Mouse (Mus musculus): ENCODE results near the gene Acin1. TPM values are rescaled to one million over a fixed set of nuclear protein-coding genes. Genes with fewer than 3 reads are reported as not detected.

The Acin1 gene
- polyA plus RNA-seq, 1 experiment from 2014 or later = 145 TPM

DNA sequence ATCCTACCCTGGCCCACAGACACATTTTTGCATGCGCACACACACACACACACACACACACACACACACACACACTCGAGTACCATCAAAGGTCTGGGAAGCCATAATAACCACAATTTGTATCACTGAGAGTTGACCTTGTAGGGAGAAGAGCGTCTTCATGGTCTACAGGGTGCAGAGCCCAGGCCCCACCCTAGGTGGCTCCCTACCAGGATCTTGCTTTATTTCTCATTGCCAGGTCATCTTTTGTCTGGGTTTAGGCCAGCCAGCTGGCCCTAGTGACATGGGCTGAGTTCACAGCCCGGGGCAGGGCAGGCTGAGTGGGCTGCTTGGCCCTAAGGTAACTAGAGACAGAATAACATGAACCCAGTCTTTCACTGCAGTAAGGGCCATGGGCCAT lies 52.5 kb downstream of the Acin1 start:
- H3K27ac ChIP-seq (ENCODE audit: low read length) = no peak overlapping the region
- H3K36me3 ChIP-seq (ENCODE audit: control insufficient read depth, insufficient read depth, low read length) = peaks cover 43% of the 10 kb centered on the region
- H3K9me3 ChIP-seq (ENCODE audit: control insufficient read depth, low read depth, low read length) = no peaks in the 10 kb centered on the region
- no peak for ATAC-seq (ENCODE audit: insufficient number of reproducible peaks, insufficient read depth, low FRiP score, low read depth)
- H3K4me2 ChIP-seq (replicated peaks; ENCODE audit: low read depth, low read length) = no peak overlapping the region
- 80% methylated on average over 4 of the region's 4 CpGs for WGBS
- no peak overlapping the region for H3K9ac ChIP-seq (replicated peaks; ENCODE audit: low read depth, low read length)
- H3K4me1 ChIP-seq (ENCODE audit: control insufficient read depth, insufficient read depth, low read length) = peaks cover under 1% of the 10 kb centered on the region; the same call in 1 of the 2 replicates
- H3K27me3 ChIP-seq (ENCODE audit: control insufficient read depth, insufficient read depth, low read length) = no peaks in the 10 kb centered on the region
- no peak overlapping the region for H3K4me3 ChIP-seq (ENCODE audit: low read depth, low read length)

- Histone ChIP-seq H3K4me1 (ENCODE audit: control insufficient read depth, insufficient read depth, low read length) (no peaks in the 10 kb centered on the region), H3K27ac (ENCODE audit: low read length) (no peak overlapping the region), H3K4me3 (ENCODE audit: low read depth, low read length) (no peak overlapping the region), H3K4me2 (replicated peaks; ENCODE audit: low read depth, low read length) (no peak overlapping the region), H3K9ac (replicated peaks; ENCODE audit: low read depth, low read length) (no peak overlapping the region), H3K27me3 (ENCODE audit: control insufficient read depth, insufficient read depth, low read length) (no peaks in the 10 kb centered on the region), H3K9me3 (ENCODE audit: control insufficient read depth, low read depth, low read length) (no peaks in the 10 kb centered on the region), H3K36me3 (ENCODE audit: control insufficient read depth, insufficient read depth, low read length) (peaks cover 35% of the 10 kb centered on the region)
- no peak for ATAC-seq (ENCODE audit: insufficient number of reproducible peaks, insufficient read depth, low FRiP score, low read depth)
- 90% methylated on average over 35 of the region's 37 CpGs for WGBS
Observed at GRCm38 (mm10) chr14:54632252-54632651, 54.5 kb downstream of the Acin1 start.

DNA sequence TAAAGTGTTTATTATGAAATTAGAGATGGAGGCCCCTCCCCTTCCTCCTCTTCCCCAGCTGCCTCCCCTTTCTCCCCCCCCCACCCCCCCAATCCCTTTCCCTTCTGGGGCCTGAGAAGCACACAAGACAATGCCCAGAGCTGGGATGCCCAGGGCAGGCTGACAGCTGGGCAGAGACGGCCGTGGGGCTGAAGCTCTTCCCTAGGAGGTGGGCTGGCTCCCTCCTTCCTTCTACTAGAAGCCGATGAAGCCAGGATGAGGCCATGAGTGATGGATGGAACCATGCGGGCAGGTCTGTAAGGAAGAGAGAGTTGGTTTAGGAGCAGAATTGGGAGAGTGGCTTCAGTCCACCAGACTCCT lies 55.5 kb downstream of the Acin1 start:
- Histone ChIP-seq H3K36me3 (ENCODE audit: control insufficient read depth, insufficient read depth, low read length) (peaks cover 28% of the 10 kb centered on the region), H3K27ac (ENCODE audit: low read length) (no peak overlapping the region), H3K27me3 (ENCODE audit: control insufficient read depth, insufficient read depth, low read length) (no peaks in the 10 kb centered on the region), H3K4me2 (replicated peaks; ENCODE audit: low read depth, low read length) (no peak overlapping the region), H3K9ac (replicated peaks; ENCODE audit: low read depth, low read length) (no peak overlapping the region), H3K4me3 (ENCODE audit: low read depth, low read length) (no peak overlapping the region), H3K9me3 (ENCODE audit: control insufficient read depth, low read depth, low read length) (no peaks in the 10 kb centered on the region), H3K4me1 (ENCODE audit: control insufficient read depth, insufficient read depth, low read length) (no peaks in the 10 kb centered on the region)
- WGBS = 56% methylated on average over 4 of the region's 4 CpGs
- 0 out of 2 replicates have a peak, but pooled peaks have one; percentile 19 for ATAC-seq (ENCODE audit: insufficient number of reproducible peaks, insufficient read depth, low FRiP score, low read depth)

DNA sequence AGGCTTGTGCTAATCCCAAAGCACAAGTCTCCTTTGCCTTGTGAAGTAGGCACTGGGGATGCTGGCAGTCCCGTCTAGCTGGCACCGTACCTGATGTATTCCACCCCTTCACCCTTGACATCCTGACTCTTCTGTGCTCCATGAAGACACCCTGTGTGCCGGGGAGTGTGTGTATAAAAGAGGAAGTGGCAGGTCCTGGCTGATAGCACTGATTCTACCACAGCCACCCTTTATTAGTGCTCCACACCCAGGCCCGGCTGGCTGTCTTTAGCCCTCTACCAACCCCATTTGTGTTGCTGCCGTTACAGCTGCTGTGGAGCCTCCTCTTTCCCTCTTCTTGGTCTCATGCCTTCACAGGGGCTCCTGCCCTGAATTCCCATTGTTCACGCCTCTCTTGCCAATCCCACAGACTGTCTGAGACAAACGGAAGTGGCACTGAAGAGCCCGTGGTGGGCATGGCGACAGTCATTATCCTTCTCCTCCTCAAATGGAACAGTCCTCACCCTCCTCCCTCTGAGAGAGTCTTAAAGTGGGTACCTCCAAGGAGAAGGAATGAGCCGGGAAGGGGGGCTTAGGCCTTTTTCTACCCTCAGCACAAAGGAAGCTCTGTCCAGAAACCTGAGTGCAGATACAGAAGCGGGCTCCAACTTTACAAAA lies 56.0 kb downstream of the Acin1 start:
- Histone ChIP-seq H3K36me3 (ENCODE audit: control insufficient read depth, insufficient read depth, low read length) (peaks cover 23% of the 10 kb centered on the region), H3K4me1 (ENCODE audit: control insufficient read depth, insufficient read depth, low read length) (no peaks in the 10 kb centered on the region), H3K27me3 (ENCODE audit: control insufficient read depth, insufficient read depth, low read length) (no peaks in the 10 kb centered on the region), H3K9ac (replicated peaks; ENCODE audit: low read depth, low read length) (no peak overlapping the region), H3K4me3 (ENCODE audit: low read depth, low read length) (no peak overlapping the region), H3K27ac (ENCODE audit: low read length) (no peak overlapping the region), H3K4me2 (replicated peaks; ENCODE audit: low read depth, low read length) (no peak overlapping the region), H3K9me3 (ENCODE audit: control insufficient read depth, low read depth, low read length) (no peaks in the 10 kb centered on the region)
- 0 out of 2 replicates have a peak, but pooled peaks have one; percentile 47 for ATAC-seq (ENCODE audit: insufficient number of reproducible peaks, insufficient read depth, low FRiP score, low read depth)
- 82% methylated on average over 11 of the region's 11 CpGs for WGBS

DNA sequence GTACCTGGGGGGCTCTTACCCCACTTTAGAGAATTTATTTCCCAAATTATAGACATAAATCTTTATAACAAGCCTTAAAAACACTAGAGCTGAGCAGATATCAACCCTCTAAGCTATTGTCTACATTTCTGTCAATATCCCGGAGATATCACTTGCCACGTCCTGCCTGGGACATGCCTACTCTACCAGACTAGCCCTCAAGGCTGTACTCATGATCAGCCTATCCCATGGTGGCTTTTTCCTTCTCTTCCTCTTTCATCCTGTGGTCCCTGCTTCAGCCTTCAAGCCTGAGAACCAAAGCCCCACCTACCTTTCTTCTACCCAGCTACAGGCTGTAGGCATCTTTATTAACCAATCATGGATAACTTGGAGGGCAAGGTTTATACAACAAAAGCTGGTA lies 56.9 kb downstream of the Acin1 start:
- no peaks in the 10 kb centered on the region for H3K4me1 ChIP-seq (ENCODE audit: control insufficient read depth, insufficient read depth, low read length)
- H3K36me3 ChIP-seq (ENCODE audit: control insufficient read depth, insufficient read depth, low read length) = peaks cover 23% of the 10 kb centered on the region

DNA sequence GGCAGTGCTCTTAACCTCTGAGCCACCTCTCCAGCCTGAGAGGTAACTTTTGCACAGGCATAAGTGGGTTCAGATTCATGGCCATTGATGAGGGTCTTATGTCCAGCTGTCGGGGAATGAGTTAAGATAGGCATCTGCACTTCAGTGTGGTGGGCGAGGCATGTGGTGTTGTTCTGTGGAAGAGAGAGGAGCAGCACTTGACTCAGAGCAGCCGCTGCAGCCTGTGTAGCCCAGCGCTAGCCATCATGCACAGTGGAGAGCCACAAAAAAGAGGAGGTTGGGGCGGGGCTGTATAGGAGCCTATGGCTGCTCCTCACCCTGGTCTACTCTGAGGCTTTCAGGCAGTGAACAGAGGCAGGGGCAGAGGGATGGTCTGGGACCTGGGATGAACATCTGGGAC lies 58.6 kb downstream of the Acin1 start:
- no peak for ATAC-seq (ENCODE audit: insufficient number of reproducible peaks, insufficient read depth, low FRiP score, low read depth)
- no peaks in the 10 kb centered on the region for H3K27me3 ChIP-seq (ENCODE audit: control insufficient read depth, insufficient read depth, low read length)
- no peak overlapping the region for H3K4me2 ChIP-seq (replicated peaks; ENCODE audit: low read depth, low read length)
- peaks cover 15% of the 10 kb centered on the region for H3K36me3 ChIP-seq (ENCODE audit: control insufficient read depth, insufficient read depth, low read length)
- H3K9me3 ChIP-seq (ENCODE audit: control insufficient read depth, low read depth, low read length) = no peaks in the 10 kb centered on the region
- H3K9ac ChIP-seq (replicated peaks; ENCODE audit: low read depth, low read length) = no peak overlapping the region
- no peak overlapping the region for H3K4me3 ChIP-seq (ENCODE audit: low read depth, low read length)
- no peak overlapping the region for H3K27ac ChIP-seq (ENCODE audit: low read length)
- no peaks in the 10 kb centered on the region for H3K4me1 ChIP-seq (ENCODE audit: control insufficient read depth, insufficient read depth, low read length)
- WGBS = 73% methylated on average over 5 of the region's 5 CpGs

More for the DNA sequence above, 56.9 kb downstream of the Acin1 start:
- no peak overlapping the region for H3K9ac ChIP-seq (replicated peaks; ENCODE audit: low read depth, low read length)
- no peaks in the 10 kb centered on the region for H3K9me3 ChIP-seq (ENCODE audit: control insufficient read depth, low read depth, low read length)
- no peak overlapping the region for H3K4me3 ChIP-seq (ENCODE audit: low read depth, low read length)
- no peak for ATAC-seq (ENCODE audit: insufficient number of reproducible peaks, insufficient read depth, low FRiP score, low read depth)
- 86% methylated on average over 2 of the region's 2 CpGs for WGBS
- H3K4me2 ChIP-seq (replicated peaks; ENCODE audit: low read depth, low read length) = no peak overlapping the region
- H3K27ac ChIP-seq (ENCODE audit: low read length) = no peak overlapping the region
- no peaks in the 10 kb centered on the region for H3K27me3 ChIP-seq (ENCODE audit: control insufficient read depth, insufficient read depth, low read length)

DNA sequence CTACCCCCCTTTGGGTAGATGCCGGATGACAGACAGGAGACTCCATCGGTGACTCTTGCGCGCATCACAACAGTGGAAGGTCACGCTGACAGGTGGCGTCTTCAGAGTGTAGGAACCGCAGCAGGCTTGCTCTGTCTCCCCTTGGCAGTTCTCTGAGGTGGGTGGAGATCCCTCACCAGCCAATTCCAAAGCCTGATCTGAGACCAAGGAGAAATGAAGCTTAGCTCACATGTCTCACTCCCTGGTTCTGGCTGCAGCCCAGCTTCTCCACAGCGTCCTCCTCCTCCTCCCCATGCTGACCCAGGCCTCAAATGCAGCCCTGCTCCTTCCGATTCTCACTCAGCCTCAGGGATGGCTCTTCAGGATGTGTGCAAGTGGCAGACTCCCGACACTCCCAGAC lies 61.8 kb downstream of the Acin1 start:
- Histone ChIP-seq H3K4me2 (replicated peaks; ENCODE audit: low read depth, low read length) (no peak overlapping the region), H3K27me3 (ENCODE audit: control insufficient read depth, insufficient read depth, low read length) (no peaks in the 10 kb centered on the region), H3K36me3 (ENCODE audit: control insufficient read depth, insufficient read depth, low read length) (no peaks in the 10 kb centered on the region), H3K9me3 (ENCODE audit: control insufficient read depth, low read depth, low read length) (no peaks in the 10 kb centered on the region), H3K4me1 (ENCODE audit: control insufficient read depth, insufficient read depth, low read length) (no peaks in the 10 kb centered on the region), H3K9ac (replicated peaks; ENCODE audit: low read depth, low read length) (no peak overlapping the region), H3K4me3 (ENCODE audit: low read depth, low read length) (no peak overlapping the region), H3K27ac (ENCODE audit: low read length) (no peak overlapping the region)
- WGBS = 67% methylated on average over 10 of the region's 10 CpGs
- no peak for ATAC-seq (ENCODE audit: insufficient number of reproducible peaks, insufficient read depth, low FRiP score, low read depth)

GRCm38 (mm10) chr14:54623334-54623733 lies 63.4 kb downstream of the Acin1 start:
- Histone ChIP-seq H3K9me3 (ENCODE audit: control insufficient read depth, low read depth, low read length) (no peaks in the 10 kb centered on the region), H3K4me3 (ENCODE audit: low read depth, low read length) (no peak overlapping the region), H3K4me2 (replicated peaks; ENCODE audit: low read depth, low read length) (no peak overlapping the region), H3K27me3 (ENCODE audit: control insufficient read depth, insufficient read depth, low read length) (no peaks in the 10 kb centered on the region), H3K4me1 (ENCODE audit: control insufficient read depth, insufficient read depth, low read length) (no peaks in the 10 kb centered on the region), H3K36me3 (ENCODE audit: control insufficient read depth, insufficient read depth, low read length) (no peaks in the 10 kb centered on the region), H3K9ac (replicated peaks; ENCODE audit: low read depth, low read length) (no peak overlapping the region), H3K27ac (ENCODE audit: low read length) (no peak overlapping the region)
- WGBS = 83% methylated on average over 6 of the region's 6 CpGs
- no peak for ATAC-seq (ENCODE audit: insufficient number of reproducible peaks, insufficient read depth, low FRiP score, low read depth)

DNA sequence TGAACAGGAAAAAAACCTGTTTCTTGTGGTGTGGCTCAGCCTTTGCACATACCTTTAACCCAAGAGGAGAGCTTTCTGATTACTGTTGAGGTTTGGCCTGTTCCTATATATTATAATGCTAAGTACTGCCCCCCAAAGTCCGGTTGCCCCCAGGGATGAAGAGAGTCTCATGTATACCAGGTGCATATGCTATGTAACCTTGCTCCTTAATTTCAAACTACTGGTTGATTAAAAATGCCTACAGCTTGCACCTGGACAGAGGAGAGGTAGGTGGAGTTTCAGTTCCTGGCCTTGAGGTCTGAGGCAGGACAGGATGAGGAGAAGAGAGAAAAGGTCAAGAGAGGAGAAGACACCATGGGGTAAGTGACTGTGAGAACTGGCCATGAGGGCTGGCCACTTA lies 65.6 kb downstream of the Acin1 start, which contains the start of gene Psmb11:
Psmb11 (plus strand) TSS at position 301 of the 400 bp plus-strand sequence.
- Histone ChIP-seq H3K4me3 (ENCODE audit: low read depth, low read length) (no peak within 1 kb of the TSS), H3K4me1 (ENCODE audit: control insufficient read depth, insufficient read depth, low read length) (no peaks in the 10 kb centered on the region), H3K27me3 (ENCODE audit: control insufficient read depth, insufficient read depth, low read length) (no peaks in the 10 kb centered on the region), H3K27ac (ENCODE audit: low read length) (no peak within 1 kb of the TSS), H3K36me3 (ENCODE audit: control insufficient read depth, insufficient read depth, low read length) (peaks cover 2% of the 10 kb centered on the region; the same call in 1 of the 2 replicates), H3K4me2 (replicated peaks; ENCODE audit: low read depth, low read length) (no peak within 1 kb of the TSS), H3K9ac (replicated peaks; ENCODE audit: low read depth, low read length) (no peak within 1 kb of the TSS), H3K9me3 (ENCODE audit: control insufficient read depth, low read depth, low read length) (no peaks in the 10 kb centered on the region)
- 82% methylated on average over 1 of the region's 1 CpGs for WGBS
- ATAC-seq (ENCODE audit: insufficient number of reproducible peaks, insufficient read depth, low FRiP score, low read depth) = no peak
